Mouse (Mus musculus) kidney, postnatal 0 days (tissue): Measurements from ENCODE around the gene Prg3. TPM values are rescaled to one million over a fixed set of nuclear protein-coding genes. Genes with fewer than 3 reads are reported as not detected.

Experiments
- ATAC-seq: fragments of 200-750 bp; cut with Nextera tagmentation; replicated peaks from 2 replicates; pipeline ENCODE4 v1.8.0; 2017; ENCODE audit warnings: low read depth, moderate number of reproducible peaks, moderate TSS enrichment, moderate library complexity; ENCODE audit not compliant: low FRiP score
- DNase-seq: peaks from one replicate; pipeline ENCODE4 v3.0.0-alpha.2; 2016; ENCODE audit warnings: low spot score
- H3K27ac ChIP-seq: fragments of 300-500 bp; sonication (generic); 2 replicates; pipeline ENCODE4 v1.5.1; 2014; ENCODE audit warnings: mild to moderate bottlenecking
- H3K27me3 ChIP-seq: fragments of 300-500 bp; sonication (generic); 2 replicates; pipeline ENCODE4 v1.6.1; 2014; ENCODE audit warnings: low read length, mixed read lengths; ENCODE audit not compliant: insufficient read depth
- H3K36me3 ChIP-seq: fragments of 300-500 bp; sonication (generic); 2 replicates; pipeline ENCODE4 v1.6.1; 2014; ENCODE audit warnings: low read length, mixed read lengths; ENCODE audit not compliant: insufficient read depth
- H3K4me1 ChIP-seq: fragments of 300-500 bp; sonication (generic); replicated peaks from 2 replicates; pipeline ENCODE4 v1.6.1; 2014; ENCODE audit warnings: antibody characterized with exemption, low read length, mixed read lengths; ENCODE audit not compliant: insufficient read depth
- H3K4me2 ChIP-seq: fragments of 300-500 bp; sonication (generic); 2 replicates; pipeline ENCODE4 v1.6.1; 2014; ENCODE audit warnings: mild to moderate bottlenecking, low read length, moderate library complexity, mixed read lengths
- H3K4me3 ChIP-seq: fragments of 300-500 bp; sonication (generic); replicated peaks from 2 replicates; pipeline ENCODE4 v1.5.1; 2014; ENCODE audit warnings: low read depth, low read length
- H3K9ac ChIP-seq: fragments of 300-500 bp; sonication (generic); 2 replicates; pipeline ENCODE4 v1.6.1; 2014; ENCODE audit warnings: low read depth, low read length
- H3K9me3 ChIP-seq: fragments of 300-500 bp; sonication (generic); replicated peaks from 2 replicates; pipeline ENCODE4 v1.6.1; 2016; ENCODE audit warnings: low read length, inconsistent platforms, mixed read lengths
- CTCF ChIP-seq: IDR thresholded peaks from 2 replicates; pipeline ENCODE4 v1.5.1; 2016; ENCODE audit warnings: antibody characterized with exemption, low read depth, mild to moderate bottlenecking, moderate library complexity
- WGBS: fragments of 180-500 bp; shearing (Covaris S2); extraction: QIAGEN DNeasy Blood & Tissue Kit; methylation state at CpG from one replicate; pipeline ENCODE4 v1.1.7; 2014; 5-methylcytosine and 5-hydroxymethylcytosine counted together
- polyA plus RNA-seq: library from polyadenylated mRNA; unstranded; fragments of >200 nt; fragmentation: Nextera tagmentation; extraction: Ambion mirVana; gene quantifications from 2 replicates; pipeline ENCODE4 v1.2.1, GENCODE M21; 2015

The Prg3 gene
- polyA plus RNA-seq, 1 experiment from 2014 or later: not detected

GRCm38 (mm10) chr2:85002575-85002974 is 14.6 kb downstream of the Prg3 start:
- H3K4me1 ChIP-seq: no peaks in the 10 kb centered on the region
- H3K9ac ChIP-seq: no peak overlapping the region
- DNase-seq (no peak), ATAC-seq (no peak)
- TF ChIP-seq CTCF: no peak
- H3K36me3 ChIP-seq: no peaks in the 10 kb centered on the region
- H3K4me2 ChIP-seq: no peak overlapping the region
- no peak overlapping the region for H3K4me3 ChIP-seq
- H3K9me3 ChIP-seq: no peaks in the 10 kb centered on the region
- no peak overlapping the region for H3K27ac ChIP-seq
- H3K27me3 ChIP-seq: no peaks in the 10 kb centered on the region
- 69% methylated on average over 8 of the region's 8 CpGs for WGBS

- Histone ChIP-seq H3K27ac (no peak overlapping the region), H3K4me2 (no peak overlapping the region), H3K36me3 (no peaks in the 10 kb centered on the region), H3K9ac (no peak overlapping the region), H3K4me1 (no peaks in the 10 kb centered on the region), H3K4me3 (no peak overlapping the region), H3K9me3 (no peaks in the 10 kb centered on the region), H3K27me3 (no peaks in the 10 kb centered on the region)
- TF ChIP-seq CTCF: no peak
- WGBS: 77% methylated on average over 4 of the region's 4 CpGs
- DNase-seq (no peak), ATAC-seq (no peak)
Observed at GRCm38 (mm10) chr2:85004341-85004740, 16.3 kb downstream of the Prg3 start.

- no peak for ATAC-seq
- DNase-seq: no peak
- no peak overlapping the region for H3K27ac ChIP-seq
- no peaks in the 10 kb centered on the region for H3K27me3 ChIP-seq
- H3K4me2 ChIP-seq: no peak overlapping the region
- no peaks in the 10 kb centered on the region for H3K4me1 ChIP-seq
- WGBS: 79% methylated on average over 7 of the region's 7 CpGs
- no peak overlapping the region for H3K9ac ChIP-seq
- H3K36me3 ChIP-seq: no peaks in the 10 kb centered on the region
- TF ChIP-seq CTCF: no peak
- H3K9me3 ChIP-seq: no peaks in the 10 kb centered on the region
- H3K4me3 ChIP-seq: no peak overlapping the region
Observed at GRCm38 (mm10) chr2:85006600-85006999, 18.6 kb downstream of the Prg3 start.

- TF ChIP-seq CTCF: peak; percentile 73
- 26% methylated on average over 4 of the region's 4 CpGs for WGBS
Observed at GRCm38 (mm10) chr2:85007729-85008128, 19.7 kb downstream of the Prg3 start.

GRCm38 (mm10) chr2:85009212-85009611 is 21.2 kb downstream of the Prg3 start:
- Histone ChIP-seq H3K9ac (no peak overlapping the region), H3K27ac (no peak overlapping the region), H3K4me2 (no peak overlapping the region), H3K4me3 (no peak overlapping the region), H3K4me1 (no peaks in the 10 kb centered on the region), H3K36me3 (no peaks in the 10 kb centered on the region), H3K27me3 (no peaks in the 10 kb centered on the region), H3K9me3 (no peaks in the 10 kb centered on the region)
- TF ChIP-seq CTCF: no peak
- 50% methylated on average over 2 of the region's 2 CpGs for WGBS
- ATAC-seq: no peak
- no peak for DNase-seq

More at GRCm38 (mm10) chr2:85007729-85008128, 19.7 kb downstream of the Prg3 start:
- no peak overlapping the region for H3K4me2 ChIP-seq
- no peaks in the 10 kb centered on the region for H3K4me1 ChIP-seq
- H3K9me3 ChIP-seq: no peaks in the 10 kb centered on the region
- ATAC-seq (no peak; the same call in 1 of the 2 replicates), DNase-seq (peak; percentile 54)
- H3K27me3 ChIP-seq: no peaks in the 10 kb centered on the region
- no peak overlapping the region for H3K27ac ChIP-seq
- no peak overlapping the region for H3K4me3 ChIP-seq
- no peaks in the 10 kb centered on the region for H3K36me3 ChIP-seq
- H3K9ac ChIP-seq: no peak overlapping the region

GRCm38 (mm10) chr2:85011906-85012604 is 24.0 kb downstream of the Prg3 start:
- ATAC-seq (no peak), DNase-seq (peak; percentile 49)
- H3K36me3 ChIP-seq: no peaks in the 10 kb centered on the region
- no peaks in the 10 kb centered on the region for H3K27me3 ChIP-seq
- 35% methylated on average over 9 of the region's 9 CpGs for WGBS
- TF ChIP-seq CTCF: no peak
- no peak overlapping the region for H3K9ac ChIP-seq
- no peaks in the 10 kb centered on the region for H3K9me3 ChIP-seq
- no peaks in the 10 kb centered on the region for H3K4me1 ChIP-seq
- no peak overlapping the region for H3K4me3 ChIP-seq
- no peak overlapping the region for H3K27ac ChIP-seq
- no peak overlapping the region for H3K4me2 ChIP-seq

GRCm38 (mm10) chr2:85012679-85013078 is 24.7 kb downstream of the Prg3 start:
- WGBS: 82% methylated on average over 14 of the region's 14 CpGs
- TF ChIP-seq CTCF: no peak
- ATAC-seq (no peak), DNase-seq (no peak)
- no peak overlapping the region for H3K27ac ChIP-seq
- H3K4me2 ChIP-seq: no peak overlapping the region
- no peak overlapping the region for H3K9ac ChIP-seq
- no peaks in the 10 kb centered on the region for H3K4me1 ChIP-seq
- H3K36me3 ChIP-seq: no peaks in the 10 kb centered on the region
- no peaks in the 10 kb centered on the region for H3K9me3 ChIP-seq
- no peak overlapping the region for H3K4me3 ChIP-seq
- no peaks in the 10 kb centered on the region for H3K27me3 ChIP-seq
